Mouse (Mus musculus): Measurements from ENCODE around the gene Tspyl2.
"Not testable (repeated sequence)": the region's sequence is repeated elsewhere in the genome, so short reads cannot be mapped to it uniquely, and the experiment has no call there.

Tspyl2 gene

GRCm38 (mm10) chrX:152341496-152341895, 729 bp downstream of the Tspyl2 start:
- H3K4me1 ChIP-seq (replicated peaks; ENCODE audit: low read depth, low read length), result peaks cover 15% of the 10 kb centered on the region
- H3K9me3 ChIP-seq (ENCODE audit: low read length), result no peaks in the 10 kb centered on the region
- peak overlapping the region; percentile 81 for H3K4me3 ChIP-seq (replicated peaks; ENCODE audit: low read length)
- H3K27me3 ChIP-seq (ENCODE audit: insufficient read depth, low read length), result no peaks in the 10 kb centered on the region
- peaks cover 33% of the 10 kb centered on the region for H3K36me3 ChIP-seq (ENCODE audit: insufficient read depth, low read length)
- no peak for TF ChIP-seq NANOG (IDR thresholded peaks at IDR 0.05; ENCODE audit: borderline replicate concordance, low read length)
- no peak for TF ChIP-seq CTCF (conservative IDR thresholded peaks at IDR 0.05; ENCODE audit: low read length)
- no peak for TF ChIP-seq POU5F1 (IDR thresholded peaks at IDR 0.05; ENCODE audit: borderline replicate concordance, low read length)

DNA sequence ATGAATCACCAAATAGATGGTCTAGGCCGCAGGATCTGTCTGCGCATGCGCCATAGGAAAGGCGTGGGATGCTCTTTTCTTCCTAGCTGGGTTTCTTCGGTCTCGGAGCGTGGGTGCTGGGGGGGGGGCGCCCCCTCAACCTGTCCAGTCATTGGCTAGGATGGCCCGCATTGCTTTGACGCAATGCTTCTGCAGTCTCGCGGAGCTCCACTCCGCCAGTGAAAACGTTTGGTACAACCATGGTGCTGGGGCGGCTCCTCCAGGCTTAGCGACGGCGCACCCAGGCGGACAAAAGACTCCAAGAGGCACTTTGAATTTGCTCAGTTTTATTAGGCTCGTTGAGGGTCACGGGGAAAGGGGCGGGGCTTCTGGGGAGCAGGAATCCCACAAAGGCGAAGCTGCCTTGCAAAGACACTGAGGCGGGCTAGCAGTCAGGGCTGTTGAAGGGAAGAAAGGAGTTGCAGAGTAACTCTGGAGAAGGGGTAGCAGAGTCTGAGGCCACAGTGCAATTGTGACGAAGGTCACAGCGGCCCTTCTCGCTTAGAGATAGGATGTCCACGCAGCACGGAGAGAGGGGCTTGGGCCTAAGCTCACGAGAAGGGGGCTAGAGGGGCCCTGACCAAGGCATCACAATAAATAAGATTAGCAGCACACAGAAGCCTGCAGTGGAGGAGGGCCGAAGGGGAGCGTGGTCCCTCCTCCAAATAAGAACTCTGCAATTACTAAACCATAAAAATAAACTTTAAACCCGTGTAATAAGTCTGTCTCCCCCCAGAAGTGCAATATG, 5.5 kb downstream of the Tspyl2 start:
- H3K4me3 ChIP-seq (replicated peaks; ENCODE audit: low read length), result peak overlapping the region; percentile 72
- no peaks in the 10 kb centered on the region for H3K9me3 ChIP-seq (ENCODE audit: low read length)
- H3K4me1 ChIP-seq (replicated peaks; ENCODE audit: low read depth, low read length), result peaks cover 13% of the 10 kb centered on the region; the same call in 1 of the 2 replicates
- no peaks in the 10 kb centered on the region for H3K27me3 ChIP-seq (ENCODE audit: insufficient read depth, low read length)
- no peak for TF ChIP-seq POU5F1 (IDR thresholded peaks at IDR 0.05; ENCODE audit: borderline replicate concordance, low read length)
- no peak for TF ChIP-seq CTCF (conservative IDR thresholded peaks at IDR 0.05; ENCODE audit: low read length)
- H3K36me3 ChIP-seq (ENCODE audit: insufficient read depth, low read length), result peaks cover 33% of the 10 kb centered on the region

DNA sequence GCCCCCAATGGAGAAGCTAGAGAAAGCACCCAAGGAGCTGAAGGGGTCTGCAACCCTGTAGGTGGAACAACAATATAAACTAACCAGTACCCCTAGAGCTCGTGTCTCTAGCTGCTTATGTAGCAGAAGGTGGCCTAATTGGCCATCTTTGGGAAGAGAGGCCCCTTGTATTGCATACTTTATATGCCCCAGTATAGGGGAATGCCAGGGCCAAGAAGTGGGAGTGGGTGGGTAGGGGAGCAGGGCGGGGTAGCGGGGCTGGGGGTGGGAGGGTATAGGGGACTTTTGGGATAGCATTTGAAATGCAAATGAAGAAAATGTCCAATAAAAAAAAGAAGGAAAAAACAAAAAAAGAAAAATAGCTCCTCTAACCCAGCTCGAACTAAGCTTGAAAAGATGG, 6.1 kb downstream of the Tspyl2 start:
- H3K9me3 ChIP-seq (ENCODE audit: low read length); H3K4me1 ChIP-seq (replicated peaks; ENCODE audit: low read depth, low read length); H3K27me3 ChIP-seq (ENCODE audit: insufficient read depth, low read length): not testable (repeated sequence)
- peak overlapping the region; percentile 72 for H3K4me3 ChIP-seq (replicated peaks; ENCODE audit: low read length)
- peaks cover 33% of the 10 kb centered on the region for H3K36me3 ChIP-seq (ENCODE audit: insufficient read depth, low read length)

DNA sequence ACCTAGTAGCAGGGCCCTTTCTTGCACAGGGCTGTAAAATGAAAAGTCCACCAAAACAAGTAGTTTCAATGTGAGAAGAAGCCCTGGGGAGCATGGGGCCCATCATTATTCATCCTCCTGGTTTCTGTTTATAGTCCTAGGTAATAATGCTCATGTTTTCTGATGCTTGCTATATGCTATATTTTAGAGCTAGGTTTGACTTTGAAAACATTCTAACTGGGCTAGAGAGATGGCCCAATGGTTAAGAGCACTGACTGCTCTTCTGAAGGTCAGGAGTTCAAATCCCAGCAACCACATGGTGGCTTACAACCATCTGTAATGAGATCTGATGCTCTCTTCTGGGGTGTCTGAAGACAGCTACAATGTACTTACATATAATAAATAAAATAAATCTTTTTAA, 12.8 kb downstream of the Tspyl2 start:
- H3K9me3 ChIP-seq (ENCODE audit: low read length); H3K36me3 ChIP-seq (ENCODE audit: insufficient read depth, low read length); H3K27me3 ChIP-seq (ENCODE audit: insufficient read depth, low read length); H3K4me3 ChIP-seq (replicated peaks; ENCODE audit: low read length): not testable (repeated sequence)
- peaks cover 10% of the 10 kb centered on the region; the same call in 1 of the 2 replicates for H3K4me1 ChIP-seq (replicated peaks; ENCODE audit: low read depth, low read length)

GRCm38 (mm10) chrX:152327689-152328052, 14.6 kb downstream of the Tspyl2 start:
- TF ChIP-seq CTCF (conservative IDR thresholded peaks at IDR 0.05; ENCODE audit: low read length) (no peak), NANOG (IDR thresholded peaks at IDR 0.05; ENCODE audit: borderline replicate concordance, low read length) (no peak), POU5F1 (IDR thresholded peaks at IDR 0.05; ENCODE audit: borderline replicate concordance, low read length) (no peak)

DNA sequence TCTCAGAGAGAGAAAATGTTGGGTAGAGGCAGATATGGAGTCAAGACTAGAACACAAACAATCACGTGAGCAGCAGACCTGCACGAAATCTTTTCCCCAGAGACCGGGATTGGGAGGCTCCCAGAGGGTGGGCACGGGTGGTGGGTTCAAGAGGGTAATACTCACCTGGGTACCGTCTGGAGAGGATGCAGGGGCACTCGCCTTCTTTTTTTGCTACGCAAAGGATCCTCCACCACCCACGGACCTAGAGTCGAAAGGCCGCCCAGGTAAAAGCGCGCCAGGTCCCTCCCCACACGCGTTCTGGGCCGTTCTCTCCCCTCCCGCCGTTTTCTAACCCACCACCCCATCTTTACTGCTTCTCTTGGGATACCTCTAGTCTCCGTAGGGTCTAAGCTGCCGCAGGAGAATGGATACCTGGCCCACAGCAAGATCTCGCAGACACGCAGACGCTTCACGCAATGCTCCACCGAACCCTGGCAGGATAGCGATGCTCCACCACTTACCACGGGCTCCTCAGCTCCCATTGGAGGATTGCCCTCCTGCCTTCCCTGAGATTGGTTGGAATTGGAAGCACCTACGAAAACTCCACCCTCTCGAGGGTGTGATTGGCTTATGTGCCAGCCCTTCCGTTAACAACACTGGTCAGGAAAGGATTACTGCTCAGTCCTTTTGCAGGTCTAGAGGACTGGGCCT, 15.1 kb downstream of the Tspyl2 start, which contains the start of gene Kantr:
Gene Kantr, minus strand, starts transcription at position 500 of the 693 bp plus-strand sequence.
- Histone ChIP-seq H3K36me3 (ENCODE audit: insufficient read depth, low read length) (peaks cover 5% of the 10 kb centered on the region; the same call in 1 of the 2 replicates), H3K4me1 (replicated peaks; ENCODE audit: low read depth, low read length) (peaks cover 10% of the 10 kb centered on the region; the same call in 1 of the 2 replicates), H3K4me3 (replicated peaks; ENCODE audit: low read length) (peak within 1 kb of the TSS; percentile 85), H3K27me3 (ENCODE audit: insufficient read depth, low read length) (no peaks in the 10 kb centered on the region), H3K9me3 (ENCODE audit: low read length) (no peaks in the 10 kb centered on the region)
- no peak for TF ChIP-seq NANOG (IDR thresholded peaks at IDR 0.05; ENCODE audit: borderline replicate concordance, low read length)
- no peak for TF ChIP-seq POU5F1 (IDR thresholded peaks at IDR 0.05; ENCODE audit: borderline replicate concordance, low read length)
- TF ChIP-seq CTCF (conservative IDR thresholded peaks at IDR 0.05; ENCODE audit: low read length), result no peak

More at GRCm38 (mm10) chrX:152327689-152328052, 14.6 kb downstream of the Tspyl2 start:
- no peaks in the 10 kb centered on the region for H3K9me3 ChIP-seq (ENCODE audit: low read length)
- peaks cover 5% of the 10 kb centered on the region; the same call in 1 of the 2 replicates for H3K36me3 ChIP-seq (ENCODE audit: insufficient read depth, low read length)
- peaks cover 10% of the 10 kb centered on the region; the same call in 1 of the 2 replicates for H3K4me1 ChIP-seq (replicated peaks; ENCODE audit: low read depth, low read length)
- H3K4me3 ChIP-seq (replicated peaks; ENCODE audit: low read length), result peak overlapping the region; percentile 85; the same call in 1 of the 2 replicates
- no peaks in the 10 kb centered on the region for H3K27me3 ChIP-seq (ENCODE audit: insufficient read depth, low read length)

- Histone ChIP-seq H3K4me1 (replicated peaks; ENCODE audit: low read depth, low read length) (peaks cover 13% of the 10 kb centered on the region; the same call in 1 of the 2 replicates), H3K9me3 (ENCODE audit: low read length) (no peaks in the 10 kb centered on the region), H3K27me3 (ENCODE audit: insufficient read depth, low read length) (no peaks in the 10 kb centered on the region), H3K4me3 (replicated peaks; ENCODE audit: low read length) (no peak overlapping the region), H3K36me3 (ENCODE audit: insufficient read depth, low read length) (peaks cover 29% of the 10 kb centered on the region)
- peak; percentile 20; the same call in 1 of the 2 replicates for TF ChIP-seq CTCF (conservative IDR thresholded peaks at IDR 0.05; ENCODE audit: low read length)
- TF ChIP-seq POU5F1 (IDR thresholded peaks at IDR 0.05; ENCODE audit: borderline replicate concordance, low read length), result no peak
- TF ChIP-seq NANOG (IDR thresholded peaks at IDR 0.05; ENCODE audit: borderline replicate concordance, low read length), result no peak
These were observed 18.6 kb downstream of the Tspyl2 start for GRCm38 (mm10) chrX:152323584-152323983.

- 0 out of 2 replicates have a peak, but pooled peaks cover 8% of the 10 kb centered on the region for H3K4me1 ChIP-seq (replicated peaks; ENCODE audit: low read depth, low read length)
- H3K9me3 ChIP-seq (ENCODE audit: low read length), result no peaks in the 10 kb centered on the region
- no peak overlapping the region for H3K4me3 ChIP-seq (replicated peaks; ENCODE audit: low read length)
- TF ChIP-seq POU5F1 (IDR thresholded peaks at IDR 0.05; ENCODE audit: borderline replicate concordance, low read length) (no peak), NANOG (IDR thresholded peaks at IDR 0.05; ENCODE audit: borderline replicate concordance, low read length) (no peak), CTCF (conservative IDR thresholded peaks at IDR 0.05; ENCODE audit: low read length) (no peak)
- H3K27me3 ChIP-seq (ENCODE audit: insufficient read depth, low read length), result no peaks in the 10 kb centered on the region
- H3K36me3 ChIP-seq (ENCODE audit: insufficient read depth, low read length), result peaks cover 33% of the 10 kb centered on the region
These were observed 19.4 kb downstream of the Tspyl2 start for GRCm38 (mm10) chrX:152322776-152323175.

Data from E14TG2a.4 (cell line).